Mouse (Mus musculus) ES-E14 (cell line): ENCODE measurements around the gene Fzd5.

Experiments used
- HCFC1 ChIP-seq: IDR thresholded peaks from 2 replicates; pipeline ENCODE4 v1.6.1; 2012; ENCODE audit warnings: low read length, inconsistent platforms, borderline replicate concordance; ENCODE audit not compliant: insufficient read depth
- MAFK ChIP-seq: IDR thresholded peaks from 2 replicates; pipeline ENCODE4 v1.6.1; 2014; ENCODE audit warnings: mild to moderate bottlenecking, low read depth, low read length, inconsistent platforms; ENCODE audit not compliant: insufficient read depth
- ZNF384 ChIP-seq: IDR thresholded peaks from 2 replicates; pipeline ENCODE4 v1.6.1; 2012; ENCODE audit warnings: low read depth, low read length, inconsistent platforms

GRCm38 (mm10) chr1:64730046-64730445 is 7.5 kb downstream of the Fzd5 start:
- no peak for TF ChIP-seq HCFC1
- no peak for TF ChIP-seq ZNF384
- TF ChIP-seq MAFK, result no peak
